Mouse (Mus musculus) mouse embryonic stem cell (cell line): ENCODE measurements at regions not wholly inside any gene's neighbourhood (a gene's known extent, or its start where the extent isn't known, plus 50 kb on each side); places are given as distances from the start of the nearest gene placed in this dataset.

Experiments
- in situ Hi-C, 2 experiments: fragments of 300-500 bp; cut with MboI; formaldehyde crosslinking; loops; 1 replicate in 1 of 2; 3 replicates in 1 of 2; pipeline ENCODE4 v1.14.3; 2019 to 2020; ENCODE audit warnings: low sequenced_read_pairs in 2 of 2, low pct_unique_long_range_greater_than_20kb in 1 of 2, mixed read lengths in 1 of 2; ENCODE audit not compliant: unreplicated experiment in 1 of 2

- in situ Hi-C loops = no loop called here
These were observed 60.4 kb upstream of the Fam204a start for GRCm38 (mm10) chr19:60286810-60287396.

DNA sequence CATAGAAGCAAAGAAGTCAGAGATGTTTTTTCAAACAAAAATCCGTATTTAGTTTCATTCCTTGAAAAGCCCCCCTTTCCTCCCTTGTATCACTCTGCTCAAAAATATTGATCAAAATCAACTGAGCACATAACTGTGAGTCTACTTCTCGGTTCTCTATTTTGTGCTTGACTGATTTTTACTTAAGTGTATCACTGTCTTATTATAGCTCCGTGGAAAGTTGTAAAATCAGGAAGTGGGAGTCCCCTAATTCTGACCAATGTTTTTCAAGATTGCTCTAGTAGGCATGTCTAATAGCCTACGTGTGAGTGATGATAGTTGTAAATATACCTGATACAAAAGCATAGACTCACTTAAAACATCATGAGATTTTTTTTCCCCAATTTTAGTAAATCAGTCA is 58.4 kb upstream of the Fam204a start:
- in situ Hi-C loops = no loop called here
